Mouse (Mus musculus): ENCODE measurements around the gene Myo18b. TPM values are rescaled to one million over a fixed set of nuclear protein-coding genes. Genes with fewer than 3 reads are reported as not detected.

The Myo18b gene
- total RNA-seq, 1 experiment: 2.3 TPM

DNA sequence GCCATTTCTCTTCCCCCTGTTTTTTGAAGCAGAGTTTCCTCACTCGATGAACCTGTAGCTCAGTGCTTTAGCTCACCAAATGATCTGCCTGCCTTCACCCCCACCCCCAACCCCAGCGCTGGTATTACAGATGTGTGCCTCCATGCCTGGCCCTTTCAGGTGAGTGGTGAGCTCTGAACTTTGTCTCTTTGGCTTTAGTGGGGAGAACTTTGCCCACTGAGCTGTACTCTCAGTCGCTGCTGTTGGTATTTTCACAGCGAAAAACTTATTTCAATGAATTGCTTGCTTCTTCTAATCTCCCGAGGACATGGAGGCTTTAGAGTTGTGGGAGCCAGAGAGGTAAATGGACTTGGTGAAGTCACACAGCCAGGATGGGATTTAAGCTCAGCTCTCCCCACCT lies 53.5 kb downstream of the Myo18b start:
- DNase-seq (ENCODE audit: low read depth, low spot score): no peak
- in situ Hi-C loops (cut with MboI; ENCODE audit: low sequenced_read_pairs in 2 of 2, unreplicated experiment in 2 of 2): no loop called here
- Histone ChIP-seq H3K4me3 (ENCODE audit: insufficient read depth in 1 of 2, low read depth in 1 of 2, low read length in 2 of 2, poor library complexity in 1 of 2, severe bottlenecking in 1 of 2) (no peak overlapping the region), H3K9me3 (ENCODE audit: control insufficient read depth, insufficient read depth, low read depth, low read length) (no peaks in the 10 kb centered on the region), H3K36me3 (ENCODE audit: control insufficient read depth, insufficient read depth, low read length, poor library complexity, severe bottlenecking) (no peaks in the 10 kb centered on the region), H3K27ac (ENCODE audit: insufficient read depth, low read depth, low read length, poor library complexity, severe bottlenecking) (no peak overlapping the region), H3K4me1 (ENCODE audit: control insufficient read depth in 2 of 2, insufficient read depth in 2 of 2, low read length in 2 of 2, poor library complexity in 1 of 2) (peaks cover 0 to 10% of the 10 kb centered on the region in 2 experiments; a peak in 1 of 4 replicates), H3K9ac (ENCODE audit: insufficient read depth, low read depth, low read length, poor library complexity, severe bottlenecking) (no peak overlapping the region)
- TF ChIP-seq ZC3H11A (IDR thresholded peaks at IDR 0.05; ENCODE audit: borderline replicate concordance, low read depth, low read length) (no peak), ZNF384 (IDR thresholded peaks at IDR 0.05; ENCODE audit: low read depth, low read length) (no peak), CHD2 (IDR thresholded peaks at IDR 0.05; ENCODE audit: low read depth, low read length) (no peak), MAFK (IDR thresholded peaks at IDR 0.05; ENCODE audit: insufficient read depth, low read depth, low read length) (no peak), HCFC1 (IDR thresholded peaks at IDR 0.05; ENCODE audit: borderline replicate concordance, insufficient read depth, low read length) (no peak)

DNA sequence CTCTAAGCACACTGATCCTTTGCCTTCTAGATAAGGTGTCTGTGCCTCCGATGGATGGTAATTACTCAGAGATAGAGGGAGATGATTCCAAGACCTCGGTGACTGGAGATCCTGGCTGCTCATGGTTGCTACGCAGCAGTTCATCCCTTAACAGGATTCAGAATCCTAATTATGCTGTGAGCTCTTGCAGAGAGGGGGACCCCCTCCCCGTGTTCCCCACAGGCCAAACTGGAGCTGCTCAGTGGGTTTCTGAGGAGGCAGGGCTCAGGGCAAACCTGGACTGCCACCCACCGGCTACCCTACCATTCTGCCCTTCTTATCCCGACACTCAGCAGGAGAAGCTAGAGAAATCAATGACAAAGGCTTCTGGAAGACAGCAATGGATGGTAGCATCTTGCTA lies 54.3 kb downstream of the Myo18b start:
- Histone ChIP-seq H3K4me1 (ENCODE audit: control insufficient read depth in 2 of 2, insufficient read depth in 2 of 2, low read length in 2 of 2, poor library complexity in 1 of 2) (peaks cover 0 to 10% of the 10 kb centered on the region in 2 experiments; a peak in 1 of 4 replicates), H3K9ac (ENCODE audit: insufficient read depth, low read depth, low read length, poor library complexity, severe bottlenecking) (no peak overlapping the region), H3K27ac (ENCODE audit: insufficient read depth, low read depth, low read length, poor library complexity, severe bottlenecking) (no peak overlapping the region), H3K36me3 (ENCODE audit: control insufficient read depth, insufficient read depth, low read length, poor library complexity, severe bottlenecking) (no peaks in the 10 kb centered on the region), H3K9me3 (ENCODE audit: control insufficient read depth, insufficient read depth, low read depth, low read length) (no peaks in the 10 kb centered on the region), H3K4me3 (ENCODE audit: insufficient read depth in 1 of 2, low read depth in 1 of 2, low read length in 2 of 2, poor library complexity in 1 of 2, severe bottlenecking in 1 of 2) (no peak overlapping the region)
- TF ChIP-seq MAFK (IDR thresholded peaks at IDR 0.05; ENCODE audit: insufficient read depth, low read depth, low read length): no peak
- TF ChIP-seq ZC3H11A (IDR thresholded peaks at IDR 0.05; ENCODE audit: borderline replicate concordance, low read depth, low read length): no peak
- no peak for TF ChIP-seq HCFC1 (IDR thresholded peaks at IDR 0.05; ENCODE audit: borderline replicate concordance, insufficient read depth, low read length)
- TF ChIP-seq CHD2 (IDR thresholded peaks at IDR 0.05; ENCODE audit: low read depth, low read length): no peak
- no peak for TF ChIP-seq ZNF384 (IDR thresholded peaks at IDR 0.05; ENCODE audit: low read depth, low read length)
- in situ Hi-C loops (cut with MboI; ENCODE audit: low sequenced_read_pairs in 2 of 2, unreplicated experiment in 2 of 2): no loop called here
- no peak for DNase-seq (ENCODE audit: low read depth, low spot score)

DNA sequence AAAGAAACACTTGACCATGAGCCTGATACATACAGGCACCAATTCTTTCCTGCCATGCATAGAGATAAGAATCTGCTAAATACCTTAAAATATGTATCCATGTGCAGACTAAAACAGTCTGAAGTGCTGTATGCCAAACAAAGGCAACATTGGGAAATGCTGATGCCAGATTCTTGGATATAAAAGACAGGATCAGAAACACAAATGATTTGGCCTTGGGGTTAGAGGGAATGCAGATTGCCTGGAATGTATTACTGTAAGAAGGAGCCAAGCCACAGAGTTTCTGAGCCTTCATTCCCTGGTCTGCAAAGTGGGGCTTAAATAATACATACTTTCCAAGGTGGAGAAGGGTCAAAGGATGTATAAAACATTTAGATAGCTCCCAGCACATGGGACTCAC lies 61.3 kb downstream of the Myo18b start:
- no peak overlapping the region for H3K4me3 ChIP-seq (ENCODE audit: insufficient read depth in 1 of 2, low read depth in 1 of 2, low read length in 2 of 2, poor library complexity in 1 of 2, severe bottlenecking in 1 of 2)
- no peak for DNase-seq (ENCODE audit: low read depth, low spot score)
- no peak overlapping the region for H3K27ac ChIP-seq (ENCODE audit: insufficient read depth, low read depth, low read length, poor library complexity, severe bottlenecking)
- TF ChIP-seq ZC3H11A (IDR thresholded peaks at IDR 0.05; ENCODE audit: borderline replicate concordance, low read depth, low read length): no peak
- no peak for TF ChIP-seq HCFC1 (IDR thresholded peaks at IDR 0.05; ENCODE audit: borderline replicate concordance, insufficient read depth, low read length)
- TF ChIP-seq ZNF384 (IDR thresholded peaks at IDR 0.05; ENCODE audit: low read depth, low read length): no peak
- TF ChIP-seq MAFK (IDR thresholded peaks at IDR 0.05; ENCODE audit: insufficient read depth, low read depth, low read length): no peak
- in situ Hi-C loops (cut with MboI; ENCODE audit: low sequenced_read_pairs in 2 of 2, unreplicated experiment in 2 of 2): no loop called here
- H3K9ac ChIP-seq (ENCODE audit: insufficient read depth, low read depth, low read length, poor library complexity, severe bottlenecking): no peak overlapping the region
- H3K4me1 ChIP-seq (ENCODE audit: control insufficient read depth in 2 of 2, insufficient read depth in 2 of 2, low read length in 2 of 2, poor library complexity in 1 of 2): peaks cover 0 to 7% of the 10 kb centered on the region in 2 experiments; a peak in 1 of 4 replicates
- no peaks in the 10 kb centered on the region for H3K9me3 ChIP-seq (ENCODE audit: control insufficient read depth, insufficient read depth, low read depth, low read length)
- no peaks in the 10 kb centered on the region for H3K36me3 ChIP-seq (ENCODE audit: control insufficient read depth, insufficient read depth, low read length, poor library complexity, severe bottlenecking)

DNA sequence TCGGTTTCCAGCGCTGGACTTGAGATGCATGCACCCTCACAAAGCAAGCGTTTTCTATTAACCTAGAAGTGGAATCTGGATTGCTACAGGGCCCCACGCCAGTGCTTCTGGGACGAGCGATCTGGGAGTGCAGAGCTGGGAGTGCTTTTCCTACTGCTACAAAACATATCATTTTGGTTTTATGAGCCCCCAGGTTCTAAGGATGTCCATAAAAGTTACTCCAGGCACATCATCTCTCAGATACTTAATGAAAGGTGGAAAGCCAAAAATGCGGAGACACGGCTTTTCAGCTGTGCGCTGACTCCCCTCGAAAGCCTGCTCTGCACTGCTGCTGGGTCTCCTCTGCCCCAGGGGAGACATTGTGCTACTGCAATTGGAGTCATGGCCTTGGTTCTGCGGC lies 62.3 kb downstream of the Myo18b start:
- Histone ChIP-seq H3K4me1 (ENCODE audit: control insufficient read depth in 2 of 2, insufficient read depth in 2 of 2, low read length in 2 of 2, poor library complexity in 1 of 2) (peaks cover 0 to 7% of the 10 kb centered on the region in 2 experiments; a peak in 1 of 4 replicates), H3K9ac (ENCODE audit: insufficient read depth, low read depth, low read length, poor library complexity, severe bottlenecking) (no peak overlapping the region), H3K4me3 (ENCODE audit: insufficient read depth in 1 of 2, low read depth in 1 of 2, low read length in 2 of 2, poor library complexity in 1 of 2, severe bottlenecking in 1 of 2) (no peak overlapping the region; a peak in 1 of 4 replicates), H3K36me3 (ENCODE audit: control insufficient read depth, insufficient read depth, low read length, poor library complexity, severe bottlenecking) (no peaks in the 10 kb centered on the region), H3K9me3 (ENCODE audit: control insufficient read depth, insufficient read depth, low read depth, low read length) (no peaks in the 10 kb centered on the region), H3K27ac (ENCODE audit: insufficient read depth, low read depth, low read length, poor library complexity, severe bottlenecking) (no peak overlapping the region)
- in situ Hi-C loops (cut with MboI; ENCODE audit: low sequenced_read_pairs in 2 of 2, unreplicated experiment in 2 of 2): no loop called here
- no peak for DNase-seq (ENCODE audit: low read depth, low spot score)
- no peak for TF ChIP-seq MAFK (IDR thresholded peaks at IDR 0.05; ENCODE audit: insufficient read depth, low read depth, low read length)
- TF ChIP-seq CHD2 (IDR thresholded peaks at IDR 0.05; ENCODE audit: low read depth, low read length): no peak
- TF ChIP-seq ZC3H11A (IDR thresholded peaks at IDR 0.05; ENCODE audit: borderline replicate concordance, low read depth, low read length): no peak
- TF ChIP-seq ZNF384 (IDR thresholded peaks at IDR 0.05; ENCODE audit: low read depth, low read length): no peak
- no peak for TF ChIP-seq HCFC1 (IDR thresholded peaks at IDR 0.05; ENCODE audit: borderline replicate concordance, insufficient read depth, low read length)

All from ES-E14 (cell line).